Mouse (Mus musculus): ENCODE data around the gene Med27. TPM values are rescaled to one million over a fixed set of nuclear protein-coding genes. Genes with fewer than 3 reads are reported as not detected.

Med27 gene
- polyA plus RNA-seq, 1 experiment from 2014 or later: 61.0 TPM

DNA sequence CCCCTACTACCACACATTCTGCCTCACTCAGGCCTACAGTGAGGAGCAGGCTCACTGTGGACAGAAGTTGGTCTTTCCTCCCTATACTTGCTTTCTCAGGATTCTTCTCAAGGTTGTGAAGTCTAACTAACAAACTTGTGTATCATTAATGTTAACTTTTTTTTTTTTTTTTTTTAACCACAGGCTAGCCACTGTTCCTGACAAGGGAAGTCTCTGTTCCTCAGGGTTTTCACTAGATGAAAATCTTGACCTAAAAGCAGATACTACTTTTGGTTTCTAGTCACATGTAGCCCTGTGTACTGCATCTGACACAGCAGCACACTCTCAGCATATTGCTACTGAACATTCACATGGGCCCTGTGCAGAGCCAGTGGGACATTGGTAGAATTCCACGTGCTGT lies 55.2 kb downstream of the Med27 start:
- Histone ChIP-seq H3K4me3 (no peak overlapping the region), H3K9me3 (replicated peaks) (no peaks in the 10 kb centered on the region), H3K27me3 (ENCODE audit: low read depth, poor library complexity, severe bottlenecking) (no peaks in the 10 kb centered on the region), H3K36me3 (no peaks in the 10 kb centered on the region), H3K4me1 (peaks cover 24% of the 10 kb centered on the region), H3K27ac (replicated peaks) (no peak overlapping the region)
- 90% methylated on average over 1 of the region's 1 CpGs for WGBS
- no peak for DNase-seq (ENCODE audit: low spot score)

GRCm38 (mm10) chr2:29402550-29403076 lies 56.0 kb downstream of the Med27 start:
- Histone ChIP-seq H3K36me3 (no peaks in the 10 kb centered on the region), H3K9me3 (replicated peaks) (no peaks in the 10 kb centered on the region), H3K27ac (replicated peaks) (no peak overlapping the region), H3K27me3 (ENCODE audit: low read depth, poor library complexity, severe bottlenecking) (no peaks in the 10 kb centered on the region), H3K4me3 (no peak overlapping the region), H3K4me1 (peaks cover 21% of the 10 kb centered on the region)
- WGBS: 77% methylated on average over 3 of the region's 3 CpGs
- no peak for DNase-seq (ENCODE audit: low spot score)

DNA sequence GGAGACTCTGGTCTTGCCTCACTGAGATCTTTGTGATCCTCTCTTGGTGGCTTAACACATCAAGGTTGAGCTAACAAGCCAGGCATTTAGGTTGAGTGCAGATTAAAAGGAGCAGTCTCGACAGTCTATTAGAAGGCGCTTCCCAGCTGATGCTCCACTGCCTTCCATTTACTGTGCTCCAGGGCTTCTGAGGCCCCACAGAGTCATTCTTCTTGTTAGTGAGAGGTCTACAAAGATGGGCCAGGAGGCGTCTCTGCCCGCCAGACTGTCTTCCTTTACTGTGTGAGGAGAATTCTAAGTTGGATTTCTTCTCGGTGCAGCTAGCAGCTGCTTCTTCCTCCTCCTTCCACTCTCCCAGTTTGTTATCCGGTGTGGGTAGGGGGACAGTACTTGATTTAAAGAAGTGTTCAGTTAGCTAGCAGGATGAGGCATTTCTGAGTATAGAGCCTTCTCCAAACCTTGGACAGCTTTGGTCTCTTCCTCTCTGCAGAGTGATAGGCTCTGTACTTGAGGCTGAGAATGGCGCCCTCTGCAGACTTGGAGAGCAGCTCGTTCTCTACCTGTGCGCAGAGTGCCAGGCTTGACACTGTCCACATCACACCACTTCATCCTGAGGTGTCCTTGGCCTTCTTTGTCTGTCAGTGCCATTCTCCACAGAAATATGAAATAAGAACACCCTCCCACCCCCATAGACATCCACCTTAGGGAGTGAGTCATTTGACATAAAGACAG lies 57.3 kb downstream of the Med27 start:
- no peaks in the 10 kb centered on the region for H3K36me3 ChIP-seq
- 65% methylated on average over 9 of the region's 9 CpGs for WGBS
- DNase-seq (ENCODE audit: low spot score): no peak
- H3K4me1 ChIP-seq: peaks cover 14% of the 10 kb centered on the region
- H3K9me3 ChIP-seq (replicated peaks): no peaks in the 10 kb centered on the region
- H3K27ac ChIP-seq (replicated peaks): no peak overlapping the region; the same call in 1 of the 2 replicates
- no peak overlapping the region for H3K4me3 ChIP-seq
- no peaks in the 10 kb centered on the region for H3K27me3 ChIP-seq (ENCODE audit: low read depth, poor library complexity, severe bottlenecking)

- Histone ChIP-seq H3K9me3 (replicated peaks) (no peaks in the 10 kb centered on the region), H3K36me3 (no peaks in the 10 kb centered on the region), H3K4me3 (no peak overlapping the region), H3K4me1 (peaks cover 14% of the 10 kb centered on the region), H3K27ac (replicated peaks) (peak overlapping the region; percentile 28; the same call in 1 of the 2 replicates), H3K27me3 (ENCODE audit: low read depth, poor library complexity, severe bottlenecking) (no peaks in the 10 kb centered on the region)
- DNase-seq (ENCODE audit: low spot score): no peak
- WGBS: 93% methylated on average over 10 of the region's 10 CpGs
These were observed 58.3 kb downstream of the Med27 start for GRCm38 (mm10) chr2:29404931-29405330.

DNA sequence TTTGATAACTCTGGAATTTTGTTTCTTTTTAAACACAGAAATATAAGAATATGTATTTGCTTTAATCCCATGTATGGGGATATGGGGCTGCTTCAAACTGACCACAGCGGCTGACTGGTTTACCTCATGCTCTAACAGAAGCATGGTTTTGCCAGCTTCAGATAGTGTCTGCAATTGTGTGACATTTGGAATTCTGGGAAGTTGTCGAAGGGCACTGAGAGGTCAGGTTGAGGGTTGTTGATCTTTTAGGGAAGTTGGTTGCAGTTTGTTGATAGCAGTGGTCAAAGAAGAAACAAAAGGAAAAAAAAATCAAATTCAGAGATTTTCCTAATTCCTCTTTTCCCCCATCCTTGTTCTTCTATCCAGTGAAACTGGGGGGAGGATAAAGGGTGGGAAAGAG lies 59.2 kb downstream of the Med27 start:
- no peaks in the 10 kb centered on the region for H3K27me3 ChIP-seq (ENCODE audit: low read depth, poor library complexity, severe bottlenecking)
- no peak for DNase-seq (ENCODE audit: low spot score)
- WGBS: 90% methylated on average over 2 of the region's 2 CpGs
- H3K4me1 ChIP-seq: peaks cover 14% of the 10 kb centered on the region
- no peak overlapping the region for H3K27ac ChIP-seq (replicated peaks)
- H3K36me3 ChIP-seq: no peaks in the 10 kb centered on the region
- no peak overlapping the region for H3K4me3 ChIP-seq
- no peaks in the 10 kb centered on the region for H3K9me3 ChIP-seq (replicated peaks)

DNA sequence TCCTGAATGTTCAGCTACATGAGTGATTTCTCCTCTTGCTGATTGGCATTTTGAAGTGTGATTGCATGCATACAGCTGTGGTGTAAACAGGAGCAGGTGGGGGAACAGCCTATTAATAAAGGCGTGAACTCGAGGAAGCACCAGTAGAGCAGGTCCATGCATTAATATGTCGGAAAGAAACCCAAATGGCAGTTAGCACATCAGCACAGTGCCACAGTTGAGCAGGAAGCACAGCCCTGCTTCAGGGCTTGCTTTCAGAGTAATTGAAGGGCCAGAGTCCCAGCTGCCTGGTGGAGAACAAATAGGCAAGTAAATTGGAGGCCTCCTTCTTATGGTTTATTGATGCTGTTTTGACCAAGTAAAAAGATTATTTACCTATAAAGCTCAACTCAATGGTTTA lies 60.7 kb downstream of the Med27 start:
- Histone ChIP-seq H3K27me3 (ENCODE audit: low read depth, poor library complexity, severe bottlenecking) (no peaks in the 10 kb centered on the region), H3K4me1 (peaks cover 15% of the 10 kb centered on the region), H3K27ac (replicated peaks) (no peak overlapping the region), H3K9me3 (replicated peaks) (no peaks in the 10 kb centered on the region), H3K36me3 (no peaks in the 10 kb centered on the region), H3K4me3 (no peak overlapping the region)
- DNase-seq (ENCODE audit: low spot score): no peak
- WGBS: 90% methylated on average over 3 of the region's 3 CpGs

DNA sequence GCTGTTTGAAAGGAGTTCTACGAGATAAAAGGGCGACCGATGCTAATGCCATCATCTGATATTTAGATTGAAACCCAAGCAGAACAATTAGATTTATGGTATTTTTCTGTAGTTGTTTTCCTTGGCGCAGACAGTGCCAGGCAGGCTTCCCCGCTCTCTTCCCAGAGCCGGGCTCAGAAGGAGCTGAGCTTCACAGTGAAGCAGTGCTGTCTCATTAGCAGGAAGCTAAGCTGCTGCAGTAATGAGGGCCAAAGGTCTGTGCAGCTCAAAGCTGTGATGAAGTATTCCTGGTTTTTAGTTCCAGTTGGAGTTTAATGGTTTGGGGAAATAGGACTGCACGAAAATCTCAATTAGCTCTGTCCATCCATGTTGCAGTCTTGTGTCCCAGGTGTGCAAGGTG lies 61.1 kb downstream of the Med27 start:
- Histone ChIP-seq H3K27ac (replicated peaks) (no peak overlapping the region), H3K4me3 (no peak overlapping the region), H3K36me3 (no peaks in the 10 kb centered on the region), H3K4me1 (peaks cover 19% of the 10 kb centered on the region), H3K9me3 (replicated peaks) (no peaks in the 10 kb centered on the region), H3K27me3 (ENCODE audit: low read depth, poor library complexity, severe bottlenecking) (no peaks in the 10 kb centered on the region)
- DNase-seq (ENCODE audit: low spot score): no peak
- 93% methylated on average over 7 of the region's 7 CpGs for WGBS

DNA sequence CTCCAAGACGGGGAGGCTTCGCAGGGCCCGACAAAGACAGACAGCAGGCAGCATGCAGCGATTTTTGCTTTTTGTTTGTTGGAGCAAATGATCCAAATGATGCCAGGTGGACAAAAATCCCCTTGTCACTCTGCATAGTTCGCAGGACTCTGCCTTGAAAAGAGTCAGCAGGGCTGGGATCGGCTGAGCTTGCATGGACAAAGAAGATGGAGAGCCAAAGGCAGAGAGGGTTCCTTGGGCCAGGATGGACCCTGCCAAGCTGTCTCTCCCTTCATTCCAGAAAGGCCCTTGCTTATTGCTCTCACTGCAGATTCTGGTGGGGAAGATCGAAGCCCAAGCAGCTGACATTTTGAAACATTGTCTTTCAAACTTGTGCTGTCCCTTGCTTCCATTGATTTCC lies 64.3 kb downstream of the Med27 start:
- H3K4me3 ChIP-seq: no peak overlapping the region
- no peak for DNase-seq (ENCODE audit: low spot score)
- no peak overlapping the region for H3K27ac ChIP-seq (replicated peaks)
- H3K4me1 ChIP-seq: peaks cover 12% of the 10 kb centered on the region
- no peaks in the 10 kb centered on the region for H3K9me3 ChIP-seq (replicated peaks)
- 84% methylated on average over 7 of the region's 7 CpGs for WGBS
- no peaks in the 10 kb centered on the region for H3K27me3 ChIP-seq (ENCODE audit: low read depth, poor library complexity, severe bottlenecking)
- H3K36me3 ChIP-seq: no peaks in the 10 kb centered on the region

GRCm38 (mm10) chr2:29412458-29412857 lies 65.8 kb downstream of the Med27 start:
- Histone ChIP-seq H3K36me3 (no peaks in the 10 kb centered on the region), H3K27me3 (ENCODE audit: low read depth, poor library complexity, severe bottlenecking) (no peaks in the 10 kb centered on the region), H3K9me3 (replicated peaks) (no peaks in the 10 kb centered on the region), H3K4me1 (peaks cover 15% of the 10 kb centered on the region), H3K27ac (replicated peaks) (no peak overlapping the region), H3K4me3 (no peak overlapping the region)
- DNase-seq (ENCODE audit: low spot score): no peak
- 85% methylated on average over 3 of the region's 3 CpGs for WGBS

GRCm38 (mm10) chr2:29413259-29413993 lies 66.8 kb downstream of the Med27 start:
- no peak overlapping the region for H3K27ac ChIP-seq (replicated peaks)
- no peaks in the 10 kb centered on the region for H3K9me3 ChIP-seq (replicated peaks)
- H3K4me1 ChIP-seq: peaks cover 25% of the 10 kb centered on the region
- WGBS: 70% methylated on average over 13 of the region's 13 CpGs
- H3K4me3 ChIP-seq: no peak overlapping the region
- H3K36me3 ChIP-seq: no peaks in the 10 kb centered on the region
- H3K27me3 ChIP-seq (ENCODE audit: low read depth, poor library complexity, severe bottlenecking): no peaks in the 10 kb centered on the region
- no peak for DNase-seq (ENCODE audit: low spot score)

GRCm38 (mm10) chr2:29414852-29415473 lies 68.3 kb downstream of the Med27 start:
- H3K36me3 ChIP-seq: no peaks in the 10 kb centered on the region
- H3K27me3 ChIP-seq (ENCODE audit: low read depth, poor library complexity, severe bottlenecking): no peaks in the 10 kb centered on the region
- no peaks in the 10 kb centered on the region for H3K9me3 ChIP-seq (replicated peaks)
- H3K4me3 ChIP-seq: no peak overlapping the region
- H3K4me1 ChIP-seq: peaks cover 40% of the 10 kb centered on the region
- no peak for DNase-seq (ENCODE audit: low spot score)
- no peak overlapping the region for H3K27ac ChIP-seq (replicated peaks)
- 90% methylated on average over 7 of the region's 7 CpGs for WGBS

- no peaks in the 10 kb centered on the region for H3K9me3 ChIP-seq (replicated peaks)
- peak overlapping the region; percentile 55 for H3K27ac ChIP-seq (replicated peaks)
- H3K4me3 ChIP-seq: no peak overlapping the region
- no peaks in the 10 kb centered on the region for H3K36me3 ChIP-seq
- no peaks in the 10 kb centered on the region for H3K27me3 ChIP-seq (ENCODE audit: low read depth, poor library complexity, severe bottlenecking)
- whole genome bisulfite sequencing: 75% methylated on average over 6 of the region's 6 CpGs
- H3K4me1 ChIP-seq: peaks cover 56% of the 10 kb centered on the region
- no peak for DNase-seq (ENCODE audit: low spot score)
These were observed 71.9 kb downstream of the Med27 start for GRCm38 (mm10) chr2:29418498-29418897.

DNA sequence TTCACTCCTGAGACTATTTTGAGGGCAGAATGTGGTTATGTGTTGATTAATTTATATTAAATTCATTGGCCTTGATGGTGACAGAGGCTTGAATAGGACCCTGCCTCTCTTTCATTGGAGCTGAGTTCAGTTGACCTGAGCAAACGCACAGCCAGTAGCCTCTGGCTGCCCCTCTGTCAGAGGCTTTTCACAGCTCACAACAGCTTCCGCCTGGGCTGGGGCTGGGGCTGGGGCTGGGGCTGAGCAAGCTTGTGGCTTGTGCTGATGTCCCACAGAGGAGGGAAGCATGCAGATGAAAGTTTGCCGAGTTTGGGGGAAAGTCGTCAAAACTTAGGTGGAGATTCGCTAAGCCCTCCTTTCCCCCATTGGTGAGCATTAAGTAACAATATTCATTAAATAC lies 72.8 kb downstream of the Med27 start:
- peaks cover 60% of the 10 kb centered on the region for H3K4me1 ChIP-seq

More for the DNA sequence above, 72.8 kb downstream of the Med27 start:
- Histone ChIP-seq H3K36me3 (no peaks in the 10 kb centered on the region), H3K9me3 (replicated peaks) (no peaks in the 10 kb centered on the region), H3K4me3 (no peak overlapping the region), H3K27me3 (ENCODE audit: low read depth, poor library complexity, severe bottlenecking) (no peaks in the 10 kb centered on the region), H3K27ac (replicated peaks) (peak overlapping the region; percentile 55)
- DNase-seq (ENCODE audit: low spot score): no peak
- WGBS: 29% methylated on average over 5 of the region's 5 CpGs
